Mouse (Mus musculus) neural tube, embryonic 14.5 days (tissue): Measurements from ENCODE around the gene Acot2. TPM values are rescaled to one million over a fixed set of nuclear protein-coding genes. Genes with fewer than 3 reads are reported as not detected.
"Not testable (repeated sequence)": the region's sequence is repeated elsewhere in the genome, so short reads cannot be mapped to it uniquely, and the experiment has no call there.

ENCODE experiments used
- ATAC-seq: fragments of 200-750 bp; cut with Nextera tagmentation; 2 replicates; pipeline ENCODE4 v1.8.0; 2017; ENCODE audit warnings: low read depth, mild to moderate bottlenecking, moderate TSS enrichment, moderate library complexity
- H3K27ac ChIP-seq: fragments of 300-500 bp; sonication (generic); 2 replicates; pipeline ENCODE4 v1.5.1; 2014; ENCODE audit warnings: low read depth, mild to moderate bottlenecking, control low read depth, low read length, moderate library complexity, mixed read lengths
- H3K27me3 ChIP-seq: fragments of 300-500 bp; sonication (generic); 2 replicates; pipeline ENCODE4 v1.6.1; 2014; ENCODE audit warnings: low read length; ENCODE audit not compliant: control insufficient read depth, insufficient read depth
- H3K36me3 ChIP-seq: fragments of 300-500 bp; sonication (generic); 2 replicates; pipeline ENCODE4 v1.6.1; 2014; ENCODE audit warnings: low read length, mixed read lengths; ENCODE audit not compliant: control insufficient read depth, insufficient read depth
- H3K4me1 ChIP-seq: fragments of 300-500 bp; sonication (generic); 2 replicates; pipeline ENCODE4 v1.6.1; 2014; ENCODE audit warnings: low read length; ENCODE audit not compliant: control insufficient read depth, insufficient read depth
- H3K4me2 ChIP-seq: fragments of 300-500 bp; sonication (generic); 2 replicates; pipeline ENCODE4 v1.6.1; 2014; ENCODE audit warnings: mild to moderate bottlenecking, low read depth, low read length, control low read depth
- H3K4me3 ChIP-seq: fragments of 300-500 bp; sonication (generic); 2 replicates; pipeline ENCODE4 v1.5.1; 2014; ENCODE audit warnings: low read depth, low read length, control low read depth, mixed read lengths
- H3K9ac ChIP-seq: fragments of 300-500 bp; sonication (generic); replicated peaks from 2 replicates; pipeline ENCODE4 v1.6.1; 2014; ENCODE audit warnings: low read depth, mild to moderate bottlenecking, control low read depth, low read length, mixed read lengths
- H3K9me3 ChIP-seq: fragments of 300-500 bp; sonication (generic); 2 replicates; pipeline ENCODE4 v1.6.1; 2016; ENCODE audit warnings: low read length; ENCODE audit not compliant: control insufficient read depth
- WGBS: fragments of 180-500 bp; shearing (Covaris S2); extraction: QIAGEN DNeasy Blood & Tissue Kit; methylation state at CpG from one replicate; pipeline ENCODE4 v1.1.7; 2014; 5-methylcytosine and 5-hydroxymethylcytosine counted together
- polyA plus RNA-seq: library from polyadenylated mRNA; unstranded; fragments of >200 nt; fragmentation: Nextera tagmentation; extraction: Ambion mirVana; gene quantifications from 2 replicates; pipeline ENCODE4 v1.2.1, GENCODE M21; 2014

Gene Acot2
- polyA plus RNA-seq, 1 experiment from 2014 or later: 11.3 TPM

DNA sequence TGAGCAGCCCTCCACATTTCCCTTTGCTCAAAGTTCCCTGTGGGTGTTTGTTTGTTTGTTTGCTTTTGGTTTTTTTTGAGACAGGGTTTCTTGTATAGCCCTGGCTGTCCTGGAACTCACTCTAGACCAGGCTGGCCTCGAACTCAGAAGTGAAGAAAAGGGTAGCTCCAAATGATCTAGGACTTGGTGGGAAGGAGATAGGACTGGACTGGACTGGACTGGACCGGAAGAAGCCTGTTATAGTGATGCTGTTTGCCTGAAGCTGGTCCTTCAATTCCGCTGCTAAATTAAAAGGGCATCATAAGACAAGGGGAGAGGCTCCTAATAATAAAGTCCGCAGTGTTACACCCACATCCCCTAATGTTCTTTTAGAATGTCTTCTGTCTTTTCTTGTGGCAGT is 822 bp downstream of the Acot2 start:
- no peaks in the 10 kb centered on the region for H3K36me3 ChIP-seq
- no peaks in the 10 kb centered on the region for H3K4me1 ChIP-seq
- no peaks in the 10 kb centered on the region for H3K9me3 ChIP-seq
- 75% methylated on average over 4 of the region's 4 CpGs for WGBS
- H3K9ac ChIP-seq: peak overlapping the region; percentile 71
- no peak for ATAC-seq
- H3K27me3 ChIP-seq: no peaks in the 10 kb centered on the region
- peak overlapping the region; percentile 58 for H3K4me2 ChIP-seq
- H3K4me3 ChIP-seq: peak overlapping the region; percentile 58
- H3K27ac ChIP-seq: no peak overlapping the region

GRCm38 (mm10) chr12:83989378-83989777 is 1.7 kb downstream of the Acot2 start:
- H3K27ac ChIP-seq: no peak overlapping the region
- WGBS: over 99% methylated on average over 4 of the region's 4 CpGs
- H3K9ac ChIP-seq: no peak overlapping the region
- H3K4me1 ChIP-seq: no peaks in the 10 kb centered on the region
- no peaks in the 10 kb centered on the region for H3K9me3 ChIP-seq
- no peaks in the 10 kb centered on the region for H3K36me3 ChIP-seq
- H3K27me3 ChIP-seq: no peaks in the 10 kb centered on the region
- no peak overlapping the region for H3K4me3 ChIP-seq
- H3K4me2 ChIP-seq: no peak overlapping the region
- ATAC-seq: no peak

DNA sequence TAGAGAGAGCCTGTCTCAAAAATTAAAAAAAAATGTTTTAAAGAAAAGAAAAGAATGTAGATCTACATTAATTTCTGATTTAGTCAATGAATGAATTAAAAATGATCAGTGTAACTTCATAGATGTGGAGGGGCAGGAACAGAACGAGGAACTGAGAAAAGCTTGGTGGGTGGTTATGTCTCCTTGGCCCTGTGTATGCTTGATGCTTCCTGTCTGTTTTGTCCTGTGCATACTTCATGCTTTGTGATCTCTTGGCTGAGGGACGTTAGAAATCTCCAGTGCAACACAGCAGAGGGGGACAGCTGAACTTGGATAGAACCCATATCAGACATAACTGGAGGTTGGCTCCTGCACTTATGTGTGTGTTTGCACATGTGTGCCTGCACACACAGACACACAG is 9.6 kb downstream of the Acot2 start:
- no peaks in the 10 kb centered on the region for H3K4me1 ChIP-seq
- 76% methylated on average over 2 of the region's 2 CpGs for WGBS
- no peak for ATAC-seq

DNA sequence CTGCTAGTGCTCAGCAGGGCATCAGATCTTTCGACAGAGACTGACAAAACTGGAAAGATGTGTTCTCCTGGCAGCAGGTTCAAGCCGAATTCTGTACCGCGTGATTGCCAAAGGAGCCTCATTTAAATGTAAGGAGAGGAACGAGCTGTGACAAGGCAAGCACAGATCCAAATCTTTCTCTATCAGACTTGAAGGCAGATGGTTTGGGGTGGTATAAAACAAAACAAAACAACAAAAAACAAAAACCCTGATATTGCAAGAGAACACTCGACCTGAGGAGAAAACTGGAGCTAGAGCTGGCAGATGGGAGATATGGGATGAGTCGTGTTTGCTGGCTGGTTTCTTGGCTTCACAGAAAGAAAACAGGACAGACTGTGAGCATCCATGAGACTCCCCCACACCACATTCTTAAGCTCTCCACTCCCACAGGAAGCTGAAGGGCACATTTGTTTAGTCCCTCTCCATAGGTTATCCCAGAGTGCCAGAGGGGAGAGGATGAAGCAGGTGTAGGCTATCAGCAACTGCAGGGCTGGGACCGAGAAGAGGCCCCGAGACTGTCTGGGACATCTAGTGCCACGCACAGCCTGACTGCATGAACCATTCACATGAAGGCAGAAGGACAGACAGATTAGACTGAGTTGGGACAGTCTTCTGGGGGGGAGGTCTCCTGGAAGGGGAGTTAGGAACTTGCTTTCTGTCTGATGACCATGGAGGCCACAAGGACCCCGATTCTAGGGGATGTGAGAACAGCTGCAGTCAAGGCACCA is 10.9 kb downstream of the Acot2 start:
- H3K36me3 ChIP-seq: no peaks in the 10 kb centered on the region
- H3K4me3 ChIP-seq: no peak overlapping the region
- H3K9me3 ChIP-seq: no peaks in the 10 kb centered on the region
- no peak for ATAC-seq
- no peak overlapping the region for H3K27ac ChIP-seq
- H3K4me2 ChIP-seq: no peak overlapping the region
- H3K27me3 ChIP-seq: no peaks in the 10 kb centered on the region
- no peaks in the 10 kb centered on the region for H3K4me1 ChIP-seq
- no peak overlapping the region for H3K9ac ChIP-seq
- WGBS: 64% methylated on average over 11 of the region's 11 CpGs

More for the DNA sequence above, 9.6 kb downstream of the Acot2 start:
- H3K9ac ChIP-seq: no peak overlapping the region
- H3K36me3 ChIP-seq: no peaks in the 10 kb centered on the region
- no peak overlapping the region for H3K4me3 ChIP-seq
- no peaks in the 10 kb centered on the region for H3K9me3 ChIP-seq
- no peak overlapping the region for H3K27ac ChIP-seq
- no peaks in the 10 kb centered on the region for H3K27me3 ChIP-seq
- no peak overlapping the region for H3K4me2 ChIP-seq

GRCm38 (mm10) chr12:83999237-83999636 is 11.6 kb downstream of the Acot2 start:
- not testable (repeated sequence) for H3K4me2 ChIP-seq, H3K9me3 ChIP-seq, H3K27me3 ChIP-seq, H3K36me3 ChIP-seq, H3K9ac ChIP-seq, H3K27ac ChIP-seq, ATAC-seq, H3K4me3 ChIP-seq, H3K4me1 ChIP-seq
- whole genome bisulfite sequencing: 71% methylated on average over 8 of the region's 8 CpGs

- 38% methylated on average over 3 of the region's 3 CpGs for WGBS
- H3K9ac ChIP-seq: no peak overlapping the region
- H3K4me1 ChIP-seq: no peaks in the 10 kb centered on the region
- H3K9me3 ChIP-seq: no peaks in the 10 kb centered on the region
- no peak for ATAC-seq
- H3K36me3 ChIP-seq: no peaks in the 10 kb centered on the region
- no peak overlapping the region for H3K27ac ChIP-seq
- H3K4me2 ChIP-seq: no peak overlapping the region
- H3K27me3 ChIP-seq: no peaks in the 10 kb centered on the region
- no peak overlapping the region for H3K4me3 ChIP-seq
These were observed 12.8 kb downstream of the Acot2 start for GRCm38 (mm10) chr12:84000418-84000817.

DNA sequence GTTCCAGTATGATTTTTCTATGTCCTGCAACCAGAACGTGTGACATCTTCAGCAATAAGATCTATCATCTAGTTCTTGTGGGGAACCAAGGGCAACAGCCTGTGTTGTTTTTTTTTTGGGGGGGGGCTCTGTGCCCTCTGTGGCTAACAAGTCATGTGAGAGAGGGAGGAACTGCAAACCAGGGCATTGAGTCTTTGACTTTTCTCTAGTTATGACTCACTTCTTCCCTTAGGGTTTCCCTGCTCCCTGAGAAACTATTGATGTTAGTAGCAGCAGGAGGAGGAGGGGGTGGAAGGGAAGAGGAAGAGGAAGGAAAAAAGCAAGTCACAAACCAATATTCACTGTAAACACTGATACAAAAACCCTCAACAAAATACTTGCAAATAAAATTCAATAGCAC is 16.2 kb downstream of the Acot2 start:
- no peak overlapping the region for H3K9ac ChIP-seq
- H3K9me3 ChIP-seq: no peaks in the 10 kb centered on the region
- H3K27ac ChIP-seq: no peak overlapping the region
- 84% methylated on average over 1 of the region's 1 CpGs for WGBS
- no peak overlapping the region for H3K4me2 ChIP-seq
- peaks cover under 1% of the 10 kb centered on the region for H3K4me1 ChIP-seq
- H3K36me3 ChIP-seq: no peaks in the 10 kb centered on the region
- H3K27me3 ChIP-seq: no peaks in the 10 kb centered on the region
- H3K4me3 ChIP-seq: no peak overlapping the region
- no peak for ATAC-seq

DNA sequence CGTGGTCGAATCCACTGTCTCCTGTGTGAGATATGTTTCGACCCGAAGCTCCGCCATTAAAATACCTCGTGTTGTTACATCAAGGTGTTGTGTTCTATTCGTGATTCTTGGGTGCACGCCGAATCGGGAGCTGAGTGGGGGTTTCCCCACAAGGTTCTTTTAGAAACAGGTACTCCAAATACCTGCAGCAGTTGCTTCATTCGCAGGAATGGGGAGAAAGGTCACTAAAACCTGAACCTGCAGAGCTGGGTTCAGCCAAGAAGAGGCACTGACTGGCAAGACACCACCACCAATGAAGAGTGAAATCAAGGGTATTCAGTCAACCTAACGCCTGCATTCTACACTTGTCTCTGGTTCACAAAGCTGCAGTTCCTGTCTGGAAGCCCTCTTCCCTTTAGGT is 20.6 kb downstream of the Acot2 start:
- H3K4me3 ChIP-seq: no peak overlapping the region
- peaks cover 6% of the 10 kb centered on the region for H3K4me1 ChIP-seq
- 87% methylated on average over 11 of the region's 12 CpGs for WGBS
- H3K36me3 ChIP-seq: no peaks in the 10 kb centered on the region
- H3K9me3 ChIP-seq: no peaks in the 10 kb centered on the region
- H3K9ac ChIP-seq: no peak overlapping the region
- ATAC-seq: no peak
- H3K27ac ChIP-seq: peak overlapping the region; percentile 4; the same call in 1 of the 2 replicates
- 0 out of 2 replicates have a peak overlapping the region, but pooled peaks have one; percentile 47 for H3K4me2 ChIP-seq
- H3K27me3 ChIP-seq: no peaks in the 10 kb centered on the region

DNA sequence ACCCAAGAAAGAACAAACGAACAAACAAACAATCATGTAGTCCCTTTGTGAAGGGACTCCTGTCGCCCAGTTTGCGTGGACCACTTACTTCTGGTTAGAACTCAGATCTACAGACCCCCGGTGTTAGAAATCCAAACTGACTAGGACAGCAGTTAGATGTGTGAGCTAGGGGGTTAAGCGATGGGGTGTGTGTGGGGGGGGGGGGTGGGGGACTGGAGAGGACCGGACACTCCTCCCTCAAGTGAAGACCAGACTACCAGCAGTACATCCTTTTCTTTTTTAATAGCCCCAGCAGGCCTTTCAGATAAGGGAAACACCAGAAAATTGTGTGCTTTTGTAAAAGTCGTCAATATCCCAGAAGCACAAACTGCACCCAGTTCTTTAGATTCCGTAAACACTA is 21.1 kb downstream of the Acot2 start:
- Histone ChIP-seq H3K36me3 (no peaks in the 10 kb centered on the region), H3K27me3 (no peaks in the 10 kb centered on the region), H3K9ac (peak overlapping the region; percentile 41), H3K27ac (peak overlapping the region; percentile 4; the same call in 1 of the 2 replicates), H3K4me3 (peak overlapping the region; percentile 41), H3K4me2 (peak overlapping the region; percentile 47), H3K9me3 (no peaks in the 10 kb centered on the region), H3K4me1 (peaks cover 6% of the 10 kb centered on the region)
- ATAC-seq: no peak
- WGBS: 44% methylated on average over 8 of the region's 8 CpGs
